Mouse (Mus musculus) ES-E14 (cell line): Measurements from ENCODE around the gene Top3a. TPM values are rescaled to one million over a fixed set of nuclear protein-coding genes. Genes with fewer than 3 reads are reported as not detected.
A peak's percentile ranks its signal among the peaks of the same experiment; 100 is the strongest.

Experiments used
- DNase-seq: peaks from one replicate; pipeline ENCODE4 v3.0.0-alpha.2; 2013; ENCODE audit warnings: low read depth, low spot score
- H3K27ac ChIP-seq: 2 replicates; pipeline ENCODE4 v1.5.1; 2012; ENCODE audit warnings: low read depth, mild to moderate bottlenecking, low read length, moderate library complexity, mixed read lengths; ENCODE audit not compliant: poor library complexity, insufficient read depth, severe bottlenecking
- H3K36me3 ChIP-seq: 2 replicates; pipeline ENCODE4 v1.6.1; 2012; ENCODE audit warnings: mild to moderate bottlenecking, low read length, moderate library complexity, mixed read lengths; ENCODE audit not compliant: control insufficient read depth, poor library complexity, insufficient read depth, severe bottlenecking
- H3K4me1 ChIP-seq, 2 experiments: fragments of 150-350 bp in 1 of 2; sonication (generic) in 1 of 2; 2 replicates each; pipeline ENCODE4 v1.6.1; 2012; ENCODE audit warnings: low read length in 2 of 2, mild to moderate bottlenecking in 1 of 2, mixed read lengths in 1 of 2; ENCODE audit not compliant: control insufficient read depth in 2 of 2, insufficient read depth in 2 of 2, poor library complexity in 1 of 2
- H3K4me3 ChIP-seq, 2 experiments: fragments of 150-350 bp in 1 of 2; sonication (generic) in 1 of 2; 2 replicates each; pipeline ENCODE4 v1.5.1; 2012; ENCODE audit warnings: low read length in 2 of 2, low read depth in 1 of 2, mild to moderate bottlenecking in 1 of 2, mixed read lengths in 1 of 2; ENCODE audit not compliant: insufficient read depth in 1 of 2, poor library complexity in 1 of 2, severe bottlenecking in 1 of 2
- H3K9ac ChIP-seq: 2 replicates; pipeline ENCODE4 v1.6.1; 2012; ENCODE audit warnings: low read depth, mild to moderate bottlenecking, low read length, mixed read lengths; ENCODE audit not compliant: poor library complexity, insufficient read depth, severe bottlenecking
- H3K9me3 ChIP-seq: fragments of 150-350 bp; sonication (generic); 2 replicates; pipeline ENCODE4 v1.6.1; 2012; ENCODE audit warnings: low read depth, mild to moderate bottlenecking, low read length; ENCODE audit not compliant: control insufficient read depth, insufficient read depth
- CHD2 ChIP-seq: IDR thresholded peaks from 2 replicates; pipeline ENCODE4 v1.6.1; 2014; ENCODE audit warnings: mild to moderate bottlenecking, low read depth, low read length, inconsistent platforms
- HCFC1 ChIP-seq: IDR thresholded peaks from 2 replicates; pipeline ENCODE4 v1.6.1; 2012; ENCODE audit warnings: low read length, inconsistent platforms, borderline replicate concordance; ENCODE audit not compliant: insufficient read depth
- MAFK ChIP-seq: IDR thresholded peaks from 2 replicates; pipeline ENCODE4 v1.6.1; 2014; ENCODE audit warnings: mild to moderate bottlenecking, low read depth, low read length, inconsistent platforms; ENCODE audit not compliant: insufficient read depth
- ZC3H11A ChIP-seq: IDR thresholded peaks from 2 replicates; pipeline ENCODE4 v1.6.1; 2012; ENCODE audit warnings: low read depth, mild to moderate bottlenecking, inconsistent platforms, low read length, borderline replicate concordance
- ZNF384 ChIP-seq: IDR thresholded peaks from 2 replicates; pipeline ENCODE4 v1.6.1; 2012; ENCODE audit warnings: low read depth, low read length, inconsistent platforms
- in situ Hi-C, 2 experiments: fragments of 600-800 bp; cut with MboI; formaldehyde crosslinking; loops; one replicate each; pipeline ENCODE4 v1.15.1; 2025; ENCODE audit warnings: low sequenced_read_pairs in 2 of 2, inconsistent platforms in 1 of 2; ENCODE audit not compliant: unreplicated experiment in 2 of 2
- total RNA-seq: library from RNA; depleted of rRNA; stranded (reverse); fragments of 300-350 nt; gene quantifications from 2 replicates; pipeline ENCODE4 v1.2.3, GENCODE M21; 2012

Top3a gene
- total RNA-seq, 1 experiment: 20.0 TPM

- Histone ChIP-seq H3K9ac (no peak overlapping the region), H3K4me1 (peaks cover 4 to 6% of the 10 kb centered on the region in 2 experiments; a peak in 2 of 4 replicates), H3K27ac (no peak overlapping the region), H3K36me3 (peaks cover 83% of the 10 kb centered on the region), H3K4me3 (no peak overlapping the region), H3K9me3 (no peaks in the 10 kb centered on the region)
- TF ChIP-seq HCFC1 (no peak), ZNF384 (no peak), CHD2 (no peak), MAFK (no peak), ZC3H11A (no peak)
- in situ Hi-C loops: no loop called here
- no peak for DNase-seq
These were observed 65.1 kb downstream of the Top3a start for GRCm38 (mm10) chr11:60712040-60712439.

- Histone ChIP-seq H3K27ac (no peak overlapping the region), H3K36me3 (peaks cover 89% of the 10 kb centered on the region), H3K4me3 (peak overlapping the region; percentile 9 to 31; a peak in 2 of 4 replicates), H3K9ac (peak overlapping the region; percentile 2; the same call in 1 of the 2 replicates), H3K4me1 (peaks cover 4 to 8% of the 10 kb centered on the region in 2 experiments; a peak in 2 of 4 replicates), H3K9me3 (no peaks in the 10 kb centered on the region)
- TF ChIP-seq ZNF384: no peak
- in situ Hi-C loops: no loop called here
- no peak for DNase-seq
These were observed 65.9 kb downstream of the Top3a start for GRCm38 (mm10) chr11:60711218-60711617.

- peaks cover 4 to 8% of the 10 kb centered on the region in 2 experiments; a peak in 2 of 4 replicates for H3K4me1 ChIP-seq
- TF ChIP-seq ZC3H11A: no peak
- TF ChIP-seq CHD2: no peak
- TF ChIP-seq HCFC1: no peak
- TF ChIP-seq ZNF384: no peak
- TF ChIP-seq MAFK: no peak
- no peak overlapping the region for H3K9ac ChIP-seq
- peaks cover 88% of the 10 kb centered on the region for H3K36me3 ChIP-seq
- no peak for DNase-seq
- H3K27ac ChIP-seq: no peak overlapping the region
- no peaks in the 10 kb centered on the region for H3K9me3 ChIP-seq
- in situ Hi-C loops: no loop called here
- no peak overlapping the region for H3K4me3 ChIP-seq
These were observed 67.4 kb downstream of the Top3a start for GRCm38 (mm10) chr11:60709481-60710465.

- Histone ChIP-seq H3K4me1 (peaks cover 4 to 8% of the 10 kb centered on the region in 2 experiments; a peak in 2 of 4 replicates), H3K27ac (no peak overlapping the region), H3K36me3 (peaks cover 87% of the 10 kb centered on the region), H3K9me3 (no peaks in the 10 kb centered on the region), H3K4me3 (no peak overlapping the region), H3K9ac (no peak overlapping the region)
- DNase-seq: no peak
- TF ChIP-seq HCFC1 (no peak), MAFK (no peak), ZC3H11A (no peak), ZNF384 (no peak), CHD2 (no peak)
- in situ Hi-C loops: no loop called here
These were observed 68.5 kb downstream of the Top3a start for GRCm38 (mm10) chr11:60708631-60709030.

GRCm38 (mm10) chr11:60707672-60708071 lies 69.5 kb downstream of the Top3a start:
- no peak for DNase-seq
- Histone ChIP-seq H3K4me1 (peaks cover 6 to 11% of the 10 kb centered on the region in 2 experiments; a peak in 2 of 4 replicates), H3K4me3 (no peak overlapping the region), H3K9ac (no peak overlapping the region), H3K9me3 (no peaks in the 10 kb centered on the region), H3K36me3 (peaks cover 78% of the 10 kb centered on the region), H3K27ac (no peak overlapping the region)
- in situ Hi-C loops: no loop called here
- TF ChIP-seq ZC3H11A (no peak), MAFK (no peak), ZNF384 (no peak), HCFC1 (no peak), CHD2 (no peak)
